Mouse (Mus musculus): ENCODE data around the gene Vmn1r10. TPM values are rescaled to one million over a fixed set of nuclear protein-coding genes. Genes with fewer than 3 reads are reported as not detected.
A peak's percentile ranks its signal among the peaks of the same experiment; 100 is the strongest.

Gene Vmn1r10
- not detected in 2 replicates for polyA plus RNA-seq (2012; rRNA removed)

DNA sequence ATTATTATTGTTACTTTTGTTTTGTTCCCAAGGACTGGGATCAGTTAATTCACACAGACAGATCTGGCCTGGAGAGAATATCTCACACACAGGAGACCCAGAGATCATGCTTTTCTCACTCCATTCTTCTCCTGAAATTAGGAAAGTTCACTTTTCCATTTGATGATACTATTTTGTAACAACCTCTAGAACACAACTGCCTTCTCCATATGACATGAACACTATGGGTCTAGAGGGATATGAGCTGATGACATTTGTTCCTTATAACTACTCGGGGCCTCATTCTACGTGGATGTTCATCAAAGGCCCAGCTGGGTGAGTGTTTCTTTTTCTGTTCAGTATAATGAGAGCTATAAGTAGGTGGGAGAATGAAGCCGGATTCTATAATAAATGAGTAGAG is at the start of gene Vmn1r10:
TSS of gene Vmn1r10 (plus strand) at position 301 of the 400 bp plus-strand sequence.
- no peak for DNase-seq (ENCODE audit: extremely low spot score in 1 of 2, low spot score in 1 of 2)

DNA sequence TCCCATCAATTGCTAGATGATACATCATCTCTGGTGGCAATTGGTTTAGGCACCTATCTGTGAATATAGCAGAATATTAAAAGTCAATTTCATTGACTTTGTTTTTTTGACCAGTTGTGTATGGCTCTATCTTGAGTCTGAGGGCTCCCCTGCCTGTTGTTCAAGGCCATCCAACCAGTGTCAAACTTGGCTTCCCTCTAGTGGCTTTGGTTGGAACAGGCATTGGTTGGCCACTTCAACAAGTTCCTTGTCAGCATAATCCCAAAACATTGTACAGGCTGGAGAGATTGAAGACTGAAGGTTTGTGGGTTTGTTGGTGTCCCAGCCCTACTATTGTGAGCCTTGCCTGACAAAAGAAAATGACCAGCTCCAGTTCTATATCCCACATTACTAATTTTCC is 45.5 kb upstream of the Vmn1r10 start:
- DNase-seq (ENCODE audit: extremely low spot score in 1 of 2, low spot score in 1 of 2): no peak

DNA sequence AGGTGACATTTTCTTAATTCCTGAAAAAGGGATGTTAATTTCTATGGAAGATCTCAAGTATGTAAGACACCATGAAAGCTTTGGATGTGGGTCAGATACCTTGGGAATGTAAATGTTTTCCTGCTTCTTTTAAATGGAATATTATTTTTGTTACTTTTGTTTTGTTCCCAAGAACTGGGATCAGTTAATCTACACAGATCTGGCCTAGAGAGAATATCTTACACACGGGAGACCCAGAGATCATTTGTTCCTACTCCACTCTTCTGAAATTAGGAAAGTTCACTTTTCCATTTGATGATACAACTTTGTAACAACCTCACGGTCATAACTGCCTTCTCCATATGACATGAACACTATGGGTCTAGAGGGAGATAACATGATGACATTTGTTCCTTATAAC is 42.8 kb upstream of the Vmn1r10 start, which contains the start of gene Vmn1r9:
TSS of gene Vmn1r9 (plus strand) at position 301 of the 400 bp plus-strand sequence.
- no peak for DNase-seq (ENCODE audit: extremely low spot score in 1 of 2, low spot score in 1 of 2)

GRCm38 (mm10) chr6:57106358-57106757 is 2.9 kb upstream of the Vmn1r10 start:
- peak in 1 of 2 experiments; percentile 0 for DNase-seq (ENCODE audit: extremely low spot score in 1 of 2, low spot score in 1 of 2)

- no peak for DNase-seq (ENCODE audit: extremely low spot score in 1 of 2, low spot score in 1 of 2)
Observed at GRCm38 (mm10) chr6:57133155-57133554, 23.9 kb downstream of the Vmn1r10 start, which contains the start of gene Vmn1r11. Gene Vmn1r11, plus strand, starts transcription at chr6:57133455.

DNA sequence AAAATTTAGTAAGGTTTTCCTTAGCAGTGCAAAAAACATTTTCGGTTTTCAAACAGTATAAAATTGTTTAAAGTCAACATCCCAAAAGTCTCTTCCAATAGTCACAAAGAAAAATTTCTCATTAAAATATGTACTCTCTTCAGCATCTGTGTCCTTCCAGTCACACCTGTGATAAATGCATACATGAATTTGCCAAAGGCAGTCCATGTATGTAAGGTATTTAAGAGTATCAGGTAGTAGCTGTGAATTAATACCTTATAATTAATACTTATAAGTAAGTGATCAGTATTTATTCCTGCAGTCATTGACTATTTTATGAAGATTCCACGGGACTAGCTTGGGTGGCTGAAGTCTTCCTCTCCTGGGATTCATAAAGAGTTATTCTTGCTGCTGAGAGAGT is 47.4 kb downstream of the Vmn1r10 start, which contains the start of gene Vmn1r12:
TSS of gene Vmn1r12 (plus strand) at position 301 of the 400 bp plus-strand sequence.
- DNase-seq (ENCODE audit: extremely low spot score in 1 of 2, low spot score in 1 of 2): no peak

Other genes starting within 250 kb of the Vmn1r10 start
- 44.5 and 52.0 TPM in 2 replicates for gene Nt5c3, start 185.5 kb upstream of the Vmn1r10 start, polyA plus RNA-seq (2012; rRNA removed)
- gene Vmn1r4, start 185.4 kb upstream of the Vmn1r10 start, polyA plus RNA-seq (2012; rRNA removed): 0.28 and 0.34 TPM in 2 replicates
- not detected in 2 replicates for gene Vmn1r5, start 139.2 kb upstream of the Vmn1r10 start, polyA plus RNA-seq (2012; rRNA removed)
- not detected in 2 replicates for gene Vmn1r6, start 112.2 kb upstream of the Vmn1r10 start, polyA plus RNA-seq (2012; rRNA removed)
- not detected in 2 replicates for gene Vmn1r7, start 84.1 kb upstream of the Vmn1r10 start, polyA plus RNA-seq (2012; rRNA removed)
- not detected in 2 replicates for gene Vmn1r8, start 77.2 kb upstream of the Vmn1r10 start, polyA plus RNA-seq (2012; rRNA removed)
- not detected in 2 replicates for gene Vmn1r9, start 42.7 kb upstream of the Vmn1r10 start, polyA plus RNA-seq (2012; rRNA removed)
- not detected in 2 replicates for gene Vmn1r11, start 24.0 kb downstream of the Vmn1r10 start, polyA plus RNA-seq (2012; rRNA removed)
- gene Vmn1r12, start 47.5 kb downstream of the Vmn1r10 start, polyA plus RNA-seq (2012; rRNA removed): not detected in 2 replicates
- not detected in 2 replicates for gene Vmn1r13, start 93.8 kb downstream of the Vmn1r10 start, polyA plus RNA-seq (2012; rRNA removed)
- gene Vmn1r14, start 122.2 kb downstream of the Vmn1r10 start, polyA plus RNA-seq (2012; rRNA removed): not detected in 2 replicates
- not detected in 2 replicates for gene Vmn1r15, start 148.5 kb downstream of the Vmn1r10 start, polyA plus RNA-seq (2012; rRNA removed)
- not detected in 2 replicates for gene Vmn1r16, start 220.0 kb downstream of the Vmn1r10 start, polyA plus RNA-seq (2012; rRNA removed)

Measured in frontal cortex, adult 2 months (tissue).